Mouse (Mus musculus) erythroblast, embryonic 14.5 days (primary cell): ENCODE measurements around the gene Cdk13.

ENCODE experiments used
- GATA1 ChIP-seq: IDR thresholded peaks from 2 replicates; pipeline ENCODE4 v1.6.1; 2012; ENCODE audit warnings: low read length, inconsistent platforms, mixed read lengths
- TAL1 ChIP-seq: IDR thresholded peaks from 3 replicates; pipeline ENCODE4 v1.6.1; 2012; ENCODE audit warnings: low read length, inconsistent platforms, mixed read lengths

DNA sequence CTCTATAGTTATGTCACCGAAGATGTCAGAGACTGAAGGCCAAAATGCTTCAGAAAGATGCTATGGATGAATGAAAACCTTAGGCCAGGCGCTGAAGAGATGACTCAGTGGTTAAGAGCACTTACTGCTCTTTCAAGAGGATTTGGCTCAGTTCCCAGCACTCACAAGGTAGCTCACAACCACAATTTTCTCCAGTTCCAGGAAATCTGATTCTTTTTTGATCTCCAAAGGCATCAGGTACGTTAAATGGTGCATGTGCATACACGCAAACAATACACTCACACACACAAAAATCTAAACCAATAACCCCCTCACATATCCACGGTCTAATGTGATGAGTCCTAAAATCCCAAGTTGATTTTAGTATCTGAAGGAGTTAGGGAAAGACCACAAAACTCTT lies 111.1 kb downstream of the Cdk13 start:
- TF ChIP-seq TAL1 (no peak), GATA1 (no peak)
